ENCODE assay signal across 8 mouse cellular contexts in the genomic region with DNA sequence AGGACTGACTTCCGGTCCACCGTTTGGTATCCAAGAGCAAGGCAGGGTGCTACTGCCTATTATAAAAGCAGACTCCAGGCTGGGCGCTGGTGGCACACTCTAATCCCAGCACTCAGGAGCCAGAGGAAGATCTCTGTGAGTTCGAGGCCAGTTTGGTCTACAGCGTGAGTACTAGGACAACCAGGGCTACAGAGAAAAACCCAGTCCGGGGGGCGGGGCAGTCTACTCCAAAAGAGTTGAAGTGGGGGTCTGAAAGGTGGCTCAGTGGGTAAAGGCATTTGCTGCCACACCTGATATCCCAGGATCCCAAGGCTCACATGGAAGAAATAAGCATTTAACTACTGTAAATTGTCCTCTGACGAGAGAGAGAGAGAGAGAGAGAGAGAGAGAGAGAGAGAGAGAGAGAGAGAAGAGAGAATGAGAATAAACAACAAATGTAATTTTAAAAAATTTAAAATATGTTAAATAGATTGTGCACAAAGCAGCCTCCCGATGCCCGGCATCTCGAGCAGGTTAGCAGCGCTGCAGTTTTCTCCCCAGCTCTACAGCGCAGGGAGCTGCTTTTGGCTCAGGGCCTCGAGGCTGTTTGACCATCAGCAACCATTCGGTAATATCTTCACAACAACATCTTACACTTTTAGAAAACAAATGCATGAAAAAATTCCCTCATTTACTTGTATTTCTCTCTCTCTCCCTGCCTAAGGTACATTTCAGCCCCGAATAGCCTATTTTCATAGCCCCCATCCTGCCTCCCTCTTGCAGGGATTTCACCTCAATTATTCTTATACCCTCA. TPM values are rescaled to one million over a fixed set of nuclear protein-coding genes. Genes with fewer than 3 reads are reported as not detected.
DNase-seq lines count a peak whose midpoint lies in the region; ATAC-seq and TF ChIP-seq lines count a peak whose summit lies in the region.
"Had no signal": no experiment of that assay in that cellular context is flagged by ENCODE, and none has a peak within 500 bp of the region (broad histone marks: within the 10 kb centered on the region; RNA-seq: fewer than 3 reads in every experiment).

No protein-coding gene starts in this region.

- no peaks in the 10 kb centered on the region for H3K36me3 ChIP-seq in lung, postnatal 0 days (ENCODE audit: insufficient read depth, low read length)
- no peaks in the 10 kb centered on the region for H3K36me3 ChIP-seq in forebrain, embryonic 13.5 days (ENCODE audit: poor library complexity, severe bottlenecking)
- no peaks in the 10 kb centered on the region for H3K36me3 ChIP-seq in limb, embryonic 14.5 days (ENCODE audit: control insufficient read depth, insufficient read depth, low read length)

- WGBS in lung, postnatal 0 days: 13% methylated on average over 16 of the region's 16 CpGs
- WGBS in forebrain, embryonic 13.5 days: 19% methylated on average over 16 of the region's 16 CpGs
- WGBS in limb, embryonic 14.5 days: 14% methylated on average over 16 of the region's 16 CpGs

- DNase-seq in lung, postnatal 0 days (ENCODE audit: low spot score): no peak
- DNase-seq in lung, postnatal 25 days (ENCODE audit: low spot score): no peak
- DNase-seq in limb, embryonic 14.5 days (ENCODE audit: low spot score): no peak
- DNase-seq in adrenal gland, adult 2 months: no peak
- no peak for DNase-seq in ovary, postnatal 10 days (ENCODE audit: low spot score)
- no peak for DNase-seq in adrenal gland, postnatal 4 days (ENCODE audit: low spot score in 2 of 2)
- DNase-seq: layer of hippocampus, adult 9-11 months had no signal

- no peak for TF ChIP-seq CTCF in lung, postnatal 0 days (IDR thresholded peaks at IDR 0.05)

- H3K9ac ChIP-seq in lung, postnatal 0 days (replicated peaks; ENCODE audit: low read depth): no peak overlapping the region
- 0 out of 2 replicates have a peak overlapping the region, but pooled peaks have one; percentile 58 for H3K9ac ChIP-seq in forebrain, embryonic 13.5 days
- no peak overlapping the region for H3K9ac ChIP-seq in limb, embryonic 14.5 days (ENCODE audit: low read depth, low read length, severe bottlenecking)

- ATAC-seq in lung, postnatal 0 days: no peak
- no peak for ATAC-seq in forebrain, embryonic 13.5 days
- ATAC-seq in limb, embryonic 14.5 days (ENCODE audit: low FRiP score, low read depth): no peak

- peak overlapping the region; percentile 43 for H3K4me3 ChIP-seq in lung, postnatal 0 days (ENCODE audit: low read depth, low read length)
- peak overlapping the region; percentile 47 for H3K4me3 ChIP-seq in forebrain, embryonic 13.5 days
- peak overlapping the region; percentile 52 for H3K4me3 ChIP-seq in limb, embryonic 14.5 days (replicated peaks; ENCODE audit: low read length)

- TF ChIP-seq POLR2A in limb, embryonic 14.5 days (IDR thresholded peaks at IDR 0.05; ENCODE audit: borderline replicate concordance, extremely low read depth, insufficient read depth, insufficient read length): no peak

- no peak for TF ChIP-seq EP300 in lung, postnatal 0 days (IDR thresholded peaks at IDR 0.05)

- H3K27ac ChIP-seq in lung, postnatal 0 days (ENCODE audit: low read length): no peak overlapping the region
- no peak overlapping the region for H3K27ac ChIP-seq in forebrain, embryonic 13.5 days
- no peak overlapping the region for H3K27ac ChIP-seq in limb, embryonic 14.5 days (replicated peaks; ENCODE audit: low read depth, low read length)

- no peaks in the 10 kb centered on the region for H3K9me3 ChIP-seq in lung, postnatal 0 days (ENCODE audit: low read length)
- H3K9me3 ChIP-seq in forebrain, embryonic 13.5 days (replicated peaks): no peaks in the 10 kb centered on the region
- no peaks in the 10 kb centered on the region for H3K9me3 ChIP-seq in limb, embryonic 14.5 days (ENCODE audit: control insufficient read depth, low read length)

- peak overlapping the region; percentile 82; the same call in 1 of the 2 replicates for H3K4me2 ChIP-seq in lung, postnatal 0 days (replicated peaks; ENCODE audit: low read depth, low read length)
- peak overlapping the region; percentile 79 for H3K4me2 ChIP-seq in forebrain, embryonic 13.5 days
- H3K4me2 ChIP-seq in limb, embryonic 14.5 days (replicated peaks; ENCODE audit: low read depth, low read length, severe bottlenecking): peak overlapping the region; percentile 88

- peaks cover 46% of the 10 kb centered on the region for H3K27me3 ChIP-seq in lung, postnatal 0 days (replicated peaks; ENCODE audit: insufficient read depth, low read length)
- H3K27me3 ChIP-seq in forebrain, embryonic 13.5 days: peaks cover 87% of the 10 kb centered on the region
- peaks cover 52% of the 10 kb centered on the region for H3K27me3 ChIP-seq in limb, embryonic 14.5 days (ENCODE audit: control insufficient read depth, insufficient read depth, low read length)

- H3K4me1 ChIP-seq in lung, postnatal 0 days (ENCODE audit: insufficient read depth, low read depth, low read length): peaks cover 12% of the 10 kb centered on the region
- peaks cover 17% of the 10 kb centered on the region for H3K4me1 ChIP-seq in forebrain, embryonic 13.5 days
- peaks cover 3% of the 10 kb centered on the region; the same call in 1 of the 2 replicates for H3K4me1 ChIP-seq in limb, embryonic 14.5 days (ENCODE audit: control insufficient read depth, insufficient read depth, low read length)

RNA-seq across cellular contexts. Expression of a gene that starts 0.9 kb away (rescaled TPM):
- 0.14 TPM in 2 replicates for polyA plus RNA-seq in lung, postnatal 0 days (2015; fragmentation: Nextera tagmentation; extraction: Ambion mirVana)
- polyA plus RNA-seq in forebrain, embryonic 13.5 days (2015; fragmentation: Nextera tagmentation; extraction: Ambion mirVana): 1.1 TPM in 2 replicates
- 1.1 and 1.5 TPM in 2 replicates for polyA plus RNA-seq in limb, embryonic 14.5 days (2012; rRNA removed)
- polyA plus RNA-seq in limb, embryonic 14.5 days (2014; fragmentation: Nextera tagmentation; extraction: Ambion mirVana): 0.44 and 0.64 TPM in 2 replicates
- total RNA-seq in adrenal gland, adult 2 months (2021): under 1 TPM; 0.06 to 0.17 TPM
- polyA plus RNA-seq in adrenal gland, adult 2 months (2012; rRNA removed): 0.01 and 0.55 TPM in 2 replicates
- 1 to 10 TPM; 1.5 to 2.9 TPM for total RNA-seq in adrenal gland, postnatal 4 days (2021)
